ENCODE assay signal across 23 mouse cellular contexts in the genomic region with DNA sequence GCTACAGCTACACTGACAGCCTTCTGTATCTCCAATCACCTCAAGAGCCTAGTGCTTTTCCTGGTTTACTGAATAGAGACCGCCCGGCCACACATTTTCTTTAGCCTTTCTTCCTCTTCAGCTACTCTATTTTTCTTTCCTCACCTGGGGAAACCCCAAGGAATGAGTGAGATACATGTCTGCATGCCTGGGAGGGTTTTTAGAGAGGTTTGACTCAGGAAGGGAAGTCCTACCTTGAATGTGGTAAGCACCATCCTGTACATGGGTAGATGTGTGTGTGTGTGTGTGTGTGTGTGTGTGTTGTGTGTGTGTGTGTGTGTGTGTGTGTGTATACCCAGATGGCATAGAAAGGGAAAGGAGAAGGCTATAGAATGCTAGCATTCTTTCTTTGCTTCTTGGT. TPM values are rescaled to one million over a fixed set of nuclear protein-coding genes. Genes with fewer than 3 reads are reported as not detected.
"Had no signal": no experiment of that assay in that cellular context is flagged by ENCODE, and none has a peak within 500 bp of the region (broad histone marks: within the 10 kb centered on the region; RNA-seq: fewer than 3 reads in every experiment).

No protein-coding gene starts in this region.

- H3K4me3 ChIP-seq: neural tube, embryonic 13.5 days; neural tube, embryonic 15.5 days; stomach, embryonic 15.5 days had no signal

- H3K36me3 ChIP-seq: neural tube, embryonic 13.5 days; neural tube, embryonic 15.5 days; stomach, embryonic 15.5 days had no signal

- H3K9me3 ChIP-seq: neural tube, embryonic 13.5 days; neural tube, embryonic 15.5 days; stomach, embryonic 15.5 days had no signal

- H3K27me3 ChIP-seq: neural tube, embryonic 13.5 days; neural tube, embryonic 15.5 days; stomach, embryonic 15.5 days had no signal

- H3K9ac ChIP-seq: neural tube, embryonic 13.5 days; neural tube, embryonic 15.5 days; stomach, embryonic 15.5 days had no signal

- H3K4me2 ChIP-seq: neural tube, embryonic 13.5 days; neural tube, embryonic 15.5 days; stomach, embryonic 15.5 days had no signal

- H3K4me1 ChIP-seq: neural tube, embryonic 13.5 days; neural tube, embryonic 15.5 days; stomach, embryonic 15.5 days had no signal

- H3K27ac ChIP-seq: neural tube, embryonic 13.5 days; neural tube, embryonic 15.5 days; stomach, embryonic 15.5 days; stomach, postnatal 0 days had no signal

- DNase-seq: retina, postnatal 1 day; right cerebral cortex, adult 18-20 months; right cerebral cortex, postnatal 14 days; right cerebral cortex, postnatal 25 days; right cerebral cortex, postnatal 4 days; spleen, adult 18-20 months; thymus, adult 18-20 months; thymus, adult 2 months; thymus, postnatal 14 days; thymus, postnatal 25 days; thymus, postnatal 36 days; thymus, postnatal 4 days had no signal

RNA-seq across cellular contexts. Expression of gene Ghsr, which starts 40.1 kb away (rescaled TPM):
- total RNA-seq: neutrophil, adult 5-6 weeks had no signal
- polyA plus RNA-seq: small intestine, adult 2 months; spleen, adult 2 months; stomach, embryonic 14.5 days; stomach, embryonic 16.5 days; stomach, postnatal 0 days; testis, adult 2 months; urinary bladder, adult 2 months had no signal
